Mouse (Mus musculus): Measurements from ENCODE around the gene Duxf3. TPM values are rescaled to one million over a fixed set of nuclear protein-coding genes. Genes with fewer than 3 reads are reported as not detected.

The Duxf3 gene
- total and polyA plus RNA-seq, 2 experiments from 2014 or later = not detected

- Histone ChIP-seq H3K36me3 (ENCODE audit: insufficient read depth, low read length) (no peaks in the 10 kb centered on the region), H3K27ac (no peak overlapping the region), H3K4me1 (ENCODE audit: insufficient read depth, low read length) (no peaks in the 10 kb centered on the region), H3K27me3 (ENCODE audit: insufficient read depth, low read length) (no peaks in the 10 kb centered on the region), H3K4me3 (ENCODE audit: low read length) (no peak overlapping the region), H3K9me3 (ENCODE audit: low read length) (peaks cover 3% of the 10 kb centered on the region; the same call in 1 of the 2 replicates), H3K4me2 (ENCODE audit: low read depth, low read length) (no peak overlapping the region), H3K9ac (replicated peaks; ENCODE audit: low read length) (no peak overlapping the region)
- DNase-seq (ENCODE audit: low spot score) (no peak), ATAC-seq (no peak)
- WGBS = 70% methylated on average over 2 of the region's 2 CpGs
- TF ChIP-seq CTCF (IDR thresholded peaks at IDR 0.05; ENCODE audit: low read depth) = no peak
Observed at GRCm38 (mm10) chr10:58209710-58210467, 22.6 kb downstream of the Duxf3 start.

- TF ChIP-seq CTCF (IDR thresholded peaks at IDR 0.05; ENCODE audit: low read depth) = no peak
- H3K36me3 ChIP-seq (ENCODE audit: insufficient read depth, low read length) = no peaks in the 10 kb centered on the region
- no peak overlapping the region for H3K4me3 ChIP-seq (ENCODE audit: low read length)
- H3K27ac ChIP-seq = no peak overlapping the region
- peaks cover 3% of the 10 kb centered on the region; the same call in 1 of the 2 replicates for H3K9me3 ChIP-seq (ENCODE audit: low read length)
- no peak overlapping the region for H3K9ac ChIP-seq (replicated peaks; ENCODE audit: low read length)
- H3K27me3 ChIP-seq (ENCODE audit: insufficient read depth, low read length) = no peaks in the 10 kb centered on the region
- DNase-seq (ENCODE audit: low spot score) (no peak), ATAC-seq (no peak)
- H3K4me1 ChIP-seq (ENCODE audit: insufficient read depth, low read length) = no peaks in the 10 kb centered on the region
- WGBS = 89% methylated on average over 4 of the region's 4 CpGs
- no peak overlapping the region for H3K4me2 ChIP-seq (ENCODE audit: low read depth, low read length)
Observed at GRCm38 (mm10) chr10:58206639-58207404, 25.7 kb downstream of the Duxf3 start.

- ATAC-seq = no peak
- DNase-seq (ENCODE audit: low spot score) = no peak
- TF ChIP-seq CTCF (IDR thresholded peaks at IDR 0.05; ENCODE audit: low read depth) = no peak
- no peak overlapping the region for H3K4me2 ChIP-seq (ENCODE audit: low read depth, low read length)
- peaks cover 3% of the 10 kb centered on the region; the same call in 1 of the 2 replicates for H3K9me3 ChIP-seq (ENCODE audit: low read length)
- H3K27me3 ChIP-seq (ENCODE audit: insufficient read depth, low read length) = no peaks in the 10 kb centered on the region
- no peaks in the 10 kb centered on the region for H3K36me3 ChIP-seq (ENCODE audit: insufficient read depth, low read length)
- no peak overlapping the region for H3K27ac ChIP-seq
- H3K4me3 ChIP-seq (ENCODE audit: low read length) = no peak overlapping the region
- H3K9ac ChIP-seq (replicated peaks; ENCODE audit: low read length) = no peak overlapping the region
- H3K4me1 ChIP-seq (ENCODE audit: insufficient read depth, low read length) = no peaks in the 10 kb centered on the region
- WGBS = 36% methylated on average over 1 of the region's 1 CpGs
Observed at GRCm38 (mm10) chr10:58205986-58206385, 26.5 kb downstream of the Duxf3 start.

Other genes with a start within 250 kb of the Duxf3 start
- not detected in 2 replicates for gene AW822073, start 7.7 kb downstream of the Duxf3 start, total RNA-seq (2014; rRNA removed)
- gene AW822073, start 7.7 kb downstream of the Duxf3 start, polyA plus RNA-seq (2015; fragmentation: Nextera tagmentation; extraction: Ambion mirVana) = not detected in 2 replicates
- not detected in 2 replicates for gene Gm4981, start 4.0 kb upstream of the Duxf3 start, total RNA-seq (2014; rRNA removed)
- gene Gm4981, start 4.0 kb upstream of the Duxf3 start, polyA plus RNA-seq (2015; fragmentation: Nextera tagmentation; extraction: Ambion mirVana) = not detected in 2 replicates
- 29.9 and 32.0 TPM in 2 replicates for gene Gcc2, start 22.8 kb upstream of the Duxf3 start, total RNA-seq (2014; rRNA removed)
- 109 and 113 TPM in 2 replicates for gene Gcc2, start 22.8 kb upstream of the Duxf3 start, polyA plus RNA-seq (2015; fragmentation: Nextera tagmentation; extraction: Ambion mirVana)
- gene Lims1, start 90.8 kb upstream of the Duxf3 start, total RNA-seq (2014; rRNA removed) = 31.6 and 38.5 TPM in 2 replicates
- gene Lims1, start 90.8 kb upstream of the Duxf3 start, polyA plus RNA-seq (2015; fragmentation: Nextera tagmentation; extraction: Ambion mirVana) = 55.7 and 58.7 TPM in 2 replicates
- 32.1 and 32.6 TPM in 2 replicates for gene Ranbp2, start 214.2 kb upstream of the Duxf3 start, total RNA-seq (2014; rRNA removed)
- 12.9 and 13.5 TPM in 2 replicates for gene Ranbp2, start 214.2 kb upstream of the Duxf3 start, polyA plus RNA-seq (2015; fragmentation: Nextera tagmentation; extraction: Ambion mirVana)